Mouse (Mus musculus) left cerebral cortex, postnatal 4 days (tissue): ENCODE results near the gene Mast3. TPM values are rescaled to one million over a fixed set of nuclear protein-coding genes. Genes with fewer than 3 reads are reported as not detected.

ENCODE experiments used
- DNase-seq: peaks from one replicate; pipeline ENCODE4 v3.0.0-alpha.2; 2022
- intact Hi-C: fragments of 180-260 bp; cut with DNase I; formaldehyde crosslinking; loops from one replicate; pipeline ENCODE4 v1.15.1; 2025
- total RNA-seq, 2 experiments: library from RNA; stranded (reverse); gene quantifications; 2 replicates each; pipeline ENCODE4 v1.2.3; 2021

Mast3 gene
- total RNA-seq, 2 experiments from 2014 or later, result 78.2 to 86.3 TPM

- intact Hi-C loops, result no loop called here
- no peak for DNase-seq
Observed at GRCm38 (mm10) chr8:70787051-70787445, 17.8 kb downstream of the Mast3 start.

- intact Hi-C loops, result no loop called here
- DNase-seq, result no peak
Observed at GRCm38 (mm10) chr8:70786291-70787050, 18.4 kb downstream of the Mast3 start.

- DNase-seq, result no peak
- intact Hi-C loops, result no loop called here
Observed at GRCm38 (mm10) chr8:70780093-70780492, 24.8 kb downstream of the Mast3 start.

GRCm38 (mm10) chr8:70776496-70777444 lies 28.1 kb downstream of the Mast3 start, which contains the start of gene Pik3r2:
Pik3r2 (minus strand) TSS chr8:70776713.
- intact Hi-C loops, result no loop called here
- DNase-seq, result peak; percentile 99

- no peak for DNase-seq
- intact Hi-C loops, result no loop called here
Observed at GRCm38 (mm10) chr8:70775851-70776495, 28.9 kb downstream of the Mast3 start.

GRCm38 (mm10) chr8:70775227-70775626 lies 29.6 kb downstream of the Mast3 start:
- DNase-seq, result peak; percentile 45
- intact Hi-C loops, result no loop called here

- intact Hi-C loops, result no loop called here
- peak; percentile 42 for DNase-seq
Observed at GRCm38 (mm10) chr8:70774740-70775139, 30.1 kb downstream of the Mast3 start.

- intact Hi-C loops, result no loop called here
- peak; percentile 97 for DNase-seq
Observed at GRCm38 (mm10) chr8:70773833-70774232, 31.0 kb downstream of the Mast3 start.

- peak; percentile 83 for DNase-seq
- intact Hi-C loops, result no loop called here
Observed at GRCm38 (mm10) chr8:70773410-70773809, 31.4 kb downstream of the Mast3 start.

GRCm38 (mm10) chr8:70772890-70773289 lies 32.0 kb downstream of the Mast3 start:
- intact Hi-C loops, result no loop called here
- no peak for DNase-seq

GRCm38 (mm10) chr8:70772075-70772474 lies 32.8 kb downstream of the Mast3 start:
- intact Hi-C loops, result no loop called here
- no peak for DNase-seq

GRCm38 (mm10) chr8:70771217-70771616 lies 33.6 kb downstream of the Mast3 start:
- DNase-seq, result no peak
- intact Hi-C loops, result no loop called here

GRCm38 (mm10) chr8:70770748-70771147 lies 34.1 kb downstream of the Mast3 start:
- no peak for DNase-seq
- intact Hi-C loops, result no loop called here

GRCm38 (mm10) chr8:70769858-70770257 lies 35.0 kb downstream of the Mast3 start:
- intact Hi-C loops, result no loop called here
- DNase-seq, result no peak

- intact Hi-C loops, result no loop called here
Observed at GRCm38 (mm10) chr8:70769359-70769758, 35.5 kb downstream of the Mast3 start.

GRCm38 (mm10) chr8:70768956-70769355 lies 35.9 kb downstream of the Mast3 start:
- intact Hi-C loops, result no loop called here
- DNase-seq, result no peak

More at GRCm38 (mm10) chr8:70769359-70769758, 35.5 kb downstream of the Mast3 start:
- peak; percentile 97 for DNase-seq

GRCm38 (mm10) chr8:70768231-70768776 lies 36.5 kb downstream of the Mast3 start:
- no peak for DNase-seq
- intact Hi-C loops, result no loop called here

- intact Hi-C loops, result no loop called here
- no peak for DNase-seq
Observed at GRCm38 (mm10) chr8:70767503-70767902, 37.4 kb downstream of the Mast3 start.

GRCm38 (mm10) chr8:70766571-70767440 lies 38.0 kb downstream of the Mast3 start:
- intact Hi-C loops, result no loop called here
- no peak for DNase-seq
